Mouse (Mus musculus): ENCODE measurements around the gene Pitpnm1. TPM values are rescaled to one million over a fixed set of nuclear protein-coding genes. Genes with fewer than 3 reads are reported as not detected.
"Not testable (repeated sequence)": the region's sequence is repeated elsewhere in the genome, so short reads cannot be mapped to it uniquely, and the experiment has no call there.

Pitpnm1 gene
- polyA plus RNA-seq (2017; shearing (Covaris generic)) = 100 to 1,000 TPM in 1 of 2 experiments, 10 to 100 TPM in 1; 98.7 to 113 TPM

DNA sequence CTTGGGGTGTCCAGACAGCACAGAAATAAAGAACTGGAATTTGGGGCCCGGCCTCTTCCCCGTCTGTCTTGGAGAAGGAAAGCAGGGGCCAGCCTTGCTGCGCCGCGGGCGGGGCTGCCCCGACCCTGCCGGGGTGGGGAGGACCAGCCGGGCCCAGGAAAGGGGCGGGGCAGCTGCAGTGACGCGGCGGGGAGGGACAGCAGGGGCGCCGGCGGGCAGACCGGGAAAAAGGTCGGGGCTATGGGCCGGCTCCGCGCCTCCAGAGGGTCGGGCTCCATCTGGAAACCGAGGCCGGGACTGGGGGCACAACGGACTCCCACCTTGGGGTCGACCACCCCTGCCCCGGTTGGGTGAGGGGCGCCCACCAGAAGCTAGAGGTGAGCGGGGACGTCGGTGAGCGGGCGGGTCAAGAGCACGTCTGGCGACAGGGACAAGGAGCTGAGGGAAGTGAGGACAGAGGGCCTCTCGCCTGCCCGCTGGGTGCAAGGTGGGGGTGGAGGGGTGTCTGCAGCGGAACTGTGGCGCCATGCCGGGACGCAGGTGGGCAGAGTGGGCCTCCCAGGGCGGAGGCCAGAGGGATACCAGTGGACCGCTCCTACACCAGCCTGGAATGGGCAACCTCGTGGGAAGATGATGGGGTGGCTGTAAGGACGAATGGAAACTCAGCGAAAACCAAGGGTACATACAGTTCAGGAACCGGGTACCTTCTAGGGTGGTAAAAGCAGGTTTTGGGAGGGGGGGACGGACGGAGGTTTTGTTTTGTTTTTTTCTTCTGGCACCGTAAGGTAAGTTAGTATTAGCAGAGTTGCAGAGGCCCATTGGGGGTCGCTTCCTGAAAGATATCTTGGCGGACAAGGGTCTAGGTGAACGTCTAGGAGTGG lies at the start of gene Pitpnm1:
TSS of gene Pitpnm1 (plus strand) at position 162 of the 881 bp plus-strand sequence.
- ATAC-seq = no peak

- ATAC-seq = no peak
Observed at GRCm38 (mm10) chr19:4051016-4051415, 48.8 kb upstream of the Pitpnm1 start.

DNA sequence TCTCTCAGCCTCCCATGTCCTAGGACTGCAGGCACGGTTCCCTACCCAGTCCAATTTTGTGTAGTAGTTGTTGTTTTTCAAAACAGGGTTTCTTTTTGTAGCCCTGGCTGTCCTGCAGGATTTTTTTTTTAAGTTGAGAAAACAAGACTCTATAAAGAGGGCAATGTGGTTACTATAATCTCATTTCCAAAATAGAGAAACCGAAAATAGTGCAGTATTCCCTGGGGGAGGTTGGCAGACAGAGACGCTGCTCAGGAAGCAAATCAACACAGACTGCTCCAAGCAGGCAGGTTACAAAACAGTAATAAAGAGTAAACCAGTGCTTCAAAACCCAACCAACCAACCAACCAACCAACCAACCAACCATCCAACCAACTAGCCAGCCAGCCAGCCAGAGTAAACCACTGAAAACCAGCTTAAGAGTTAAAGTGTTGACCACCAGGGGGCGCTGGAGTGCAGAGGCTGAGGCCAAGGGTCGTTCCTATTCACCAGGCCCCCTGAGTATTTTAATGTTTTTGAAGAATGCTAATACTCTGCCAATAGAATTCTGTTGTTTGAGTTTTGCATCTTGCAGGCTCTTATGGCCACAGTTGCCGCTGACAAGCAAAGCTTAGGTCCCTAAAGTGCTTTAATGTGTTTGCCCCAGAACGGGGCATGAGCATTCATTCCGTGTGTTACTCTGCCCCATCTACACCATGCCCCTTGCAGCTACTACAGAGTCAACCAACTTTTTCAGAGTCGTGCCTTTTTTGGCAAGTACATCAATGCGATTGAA lies 47.9 kb upstream of the Pitpnm1 start:
- ATAC-seq = peak; percentile 74

GRCm38 (mm10) chr19:4052516-4053030 lies 47.2 kb upstream of the Pitpnm1 start:
- ATAC-seq = peak; percentile 60

DNA sequence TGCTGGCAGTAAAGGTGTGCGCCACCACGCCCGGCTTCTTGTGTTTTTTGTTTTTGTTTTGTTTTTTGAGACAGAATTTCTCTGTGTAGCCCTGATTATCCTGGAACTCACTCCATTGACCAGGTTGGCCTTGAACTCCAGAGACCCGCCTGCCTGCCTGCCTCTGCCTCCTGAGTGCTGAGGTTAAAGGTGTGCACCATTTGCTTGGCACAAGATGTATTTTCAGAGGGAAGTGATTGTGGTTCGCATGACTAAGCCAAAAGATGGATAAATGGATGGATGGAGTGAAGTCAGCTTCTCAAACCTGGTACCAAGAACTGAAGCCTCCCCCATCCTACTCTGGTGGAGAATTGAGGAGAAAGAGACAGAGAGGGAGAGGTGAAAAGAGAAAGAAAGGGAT lies 45.2 kb upstream of the Pitpnm1 start:
- ATAC-seq = no peak

DNA sequence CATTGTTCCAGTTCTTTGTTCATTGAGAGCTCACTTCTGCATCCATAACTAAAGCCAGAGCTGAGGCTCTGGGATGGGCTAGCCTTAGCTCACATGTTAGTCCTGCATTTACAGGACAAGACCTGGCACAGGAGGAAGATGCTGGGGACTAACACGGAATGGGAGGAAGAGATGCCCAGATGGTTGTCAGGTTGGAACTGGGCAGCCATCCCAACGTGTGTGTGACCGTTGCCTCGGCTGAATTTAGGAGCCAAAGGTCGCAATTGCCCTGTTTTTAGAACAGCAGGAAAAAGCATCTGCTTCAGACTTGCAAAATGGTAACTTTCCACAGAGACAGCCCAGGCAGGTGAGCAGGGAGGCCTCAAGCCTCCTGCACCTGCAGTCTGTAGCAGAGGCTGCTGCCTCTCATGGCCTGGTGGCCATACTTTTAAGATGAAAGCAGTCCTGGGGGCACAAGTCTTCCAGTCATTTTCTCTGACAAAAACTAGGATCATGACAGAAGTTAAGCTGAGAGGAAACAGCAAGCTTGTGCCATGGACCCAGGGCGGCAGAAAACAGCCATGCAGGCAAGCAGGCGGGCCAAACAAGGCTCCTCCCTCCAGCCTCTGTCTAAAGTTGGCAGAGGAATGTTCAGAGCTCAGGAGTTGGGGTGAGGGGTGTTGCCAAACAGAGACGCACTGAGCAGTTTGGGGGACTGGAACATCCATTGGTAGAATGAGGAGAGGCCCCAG lies 44.4 kb upstream of the Pitpnm1 start:
- ATAC-seq = no peak

GRCm38 (mm10) chr19:4055947-4056693 lies 43.7 kb upstream of the Pitpnm1 start:
- no peak for ATAC-seq

- no peak for ATAC-seq
Observed at GRCm38 (mm10) chr19:4056727-4057126, 43.1 kb upstream of the Pitpnm1 start.

DNA sequence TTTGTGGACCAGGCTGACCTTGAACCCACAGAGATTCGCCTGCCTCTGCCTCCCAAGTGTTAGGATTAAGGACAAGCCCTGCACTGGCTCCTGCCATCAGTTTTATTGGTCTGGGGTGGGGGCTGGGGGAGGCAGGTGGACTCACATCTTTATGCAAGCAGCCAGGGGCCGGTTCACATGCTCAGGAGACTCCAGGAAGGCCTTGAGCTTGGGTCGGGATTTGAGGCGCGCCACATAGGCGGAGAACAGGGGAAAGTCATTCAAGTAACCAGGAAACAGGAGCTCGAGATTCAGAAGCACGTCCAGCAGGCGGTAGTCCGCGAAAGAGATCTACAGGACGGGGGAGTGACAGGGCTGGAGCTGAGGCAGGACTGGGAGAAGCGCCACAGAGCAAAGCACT lies 42.4 kb upstream of the Pitpnm1 start:
- ATAC-seq = no peak

GRCm38 (mm10) chr19:4057962-4058361 lies 41.8 kb upstream of the Pitpnm1 start:
- no peak for ATAC-seq

DNA sequence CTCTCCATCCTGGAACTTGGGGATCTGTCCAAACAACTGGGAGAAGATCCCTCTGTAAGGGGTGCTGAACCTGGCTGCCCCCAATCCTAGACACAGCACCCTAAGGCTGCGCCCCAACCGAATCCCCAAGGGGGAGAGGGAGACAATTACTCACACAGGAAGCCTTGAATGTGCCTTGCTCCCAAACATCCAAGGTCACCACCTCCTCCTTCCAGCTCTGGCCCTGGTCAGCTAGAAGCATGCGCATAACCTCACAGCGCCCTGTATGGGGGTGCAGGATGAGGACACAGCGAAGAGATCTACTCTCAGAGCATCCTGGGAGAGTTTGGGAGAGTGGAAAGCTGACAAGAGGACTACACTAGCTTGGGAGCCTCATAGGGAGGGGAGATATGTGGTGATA lies 41.2 kb upstream of the Pitpnm1 start:
- ATAC-seq = no peak

DNA sequence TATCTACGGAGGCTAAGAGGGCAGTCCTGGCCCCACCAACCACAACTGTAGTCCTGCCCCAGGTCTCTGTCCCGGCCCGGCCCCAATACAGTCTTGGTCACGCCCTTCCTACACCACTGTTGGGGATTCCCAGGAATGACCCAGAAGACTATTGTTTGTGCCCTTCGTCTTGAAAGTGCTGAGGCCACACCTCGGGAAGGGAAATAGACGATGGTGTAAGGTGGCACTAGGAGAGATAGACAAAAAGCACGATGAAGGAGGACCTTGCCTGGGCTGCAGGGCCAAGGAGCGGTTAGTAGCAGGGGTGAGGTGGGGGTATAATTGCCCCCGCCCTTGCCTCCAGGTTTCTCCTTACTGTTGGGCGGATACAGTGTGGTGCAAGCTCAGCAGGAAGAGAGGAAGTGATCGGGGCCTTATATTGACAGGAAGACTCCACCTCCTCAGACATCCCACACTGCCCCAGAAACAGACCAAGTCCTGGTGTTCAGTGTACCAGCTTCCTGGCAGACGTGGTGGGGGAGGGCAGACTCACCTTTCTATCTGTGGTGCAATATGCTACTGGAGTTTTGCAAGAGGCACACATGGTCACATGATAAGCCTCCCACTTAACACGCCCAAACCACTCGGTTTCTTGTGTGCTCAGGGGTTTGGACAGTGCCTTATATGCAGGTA lies 40.6 kb upstream of the Pitpnm1 start, which contains the start of gene Gstp3:
TSS of gene Gstp3 (minus strand) at position 501 of the 672 bp plus-strand sequence.
- peak; percentile 87 for ATAC-seq

DNA sequence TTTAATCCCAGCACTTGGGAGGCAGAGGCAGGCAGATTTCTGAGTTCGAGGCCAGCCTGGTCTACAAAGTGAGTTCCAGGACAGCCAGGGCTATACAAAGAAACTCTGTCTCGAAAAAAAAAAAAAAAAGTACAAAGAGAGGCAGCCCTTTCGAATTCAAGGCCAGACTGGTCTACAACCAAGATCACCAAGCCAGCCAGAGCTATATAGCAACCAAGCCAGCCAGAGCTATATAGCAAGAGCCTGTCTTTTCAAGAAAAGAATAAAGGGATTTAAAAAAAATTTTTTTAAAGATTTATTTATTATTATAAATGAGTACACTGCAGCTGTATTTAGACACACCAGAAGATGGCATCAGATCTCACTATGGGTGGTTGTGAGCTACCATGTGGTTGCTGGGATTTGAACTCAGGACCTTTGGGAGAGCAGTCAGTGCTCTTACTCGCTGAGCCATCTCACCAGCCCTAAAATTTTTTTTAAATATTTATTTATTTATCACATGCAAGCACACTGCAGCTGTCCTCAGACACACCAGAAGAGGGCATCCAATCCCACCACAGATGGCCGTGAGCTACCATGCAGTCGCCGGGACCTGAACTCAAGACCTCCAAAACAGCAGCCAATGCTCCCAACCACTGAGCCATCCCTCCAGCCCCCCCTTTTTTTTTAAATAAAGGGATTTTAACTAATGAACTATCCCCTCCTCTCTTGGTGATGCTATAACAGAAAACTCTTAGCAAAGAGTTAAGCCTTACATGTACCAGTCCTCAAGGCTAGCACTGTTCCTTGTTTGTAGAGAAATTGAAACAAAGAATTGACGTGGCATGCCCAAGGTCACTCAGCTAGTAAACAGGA lies 39.5 kb upstream of the Pitpnm1 start:
- peak; percentile 3 for ATAC-seq

DNA sequence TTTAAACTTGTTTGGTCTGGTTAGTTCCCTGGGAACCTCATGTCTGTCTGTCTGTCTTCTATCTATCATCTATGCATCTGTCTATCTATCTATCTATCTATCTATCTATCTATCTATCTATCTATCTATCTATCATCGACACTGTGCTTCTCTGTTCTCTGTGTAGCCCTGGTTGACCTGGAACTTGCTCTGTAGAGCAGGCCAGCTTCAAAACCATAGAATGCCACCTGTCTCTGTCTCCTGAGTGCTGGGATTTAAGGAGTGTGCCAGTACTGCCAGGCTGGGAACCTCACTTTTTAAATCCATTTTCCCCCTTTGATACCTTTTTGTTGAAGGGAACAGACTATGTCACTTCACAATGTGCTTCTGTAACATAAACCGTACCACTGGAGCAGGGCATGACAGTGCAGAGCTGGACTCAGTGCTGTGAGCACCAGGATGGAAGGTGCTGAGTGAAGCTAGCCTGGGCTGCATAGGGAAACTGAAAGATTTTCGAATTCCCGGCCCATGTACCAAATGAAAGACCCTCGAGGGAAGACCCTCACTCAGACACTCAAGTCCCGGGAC lies 38.8 kb upstream of the Pitpnm1 start:
- ATAC-seq = no peak

DNA sequence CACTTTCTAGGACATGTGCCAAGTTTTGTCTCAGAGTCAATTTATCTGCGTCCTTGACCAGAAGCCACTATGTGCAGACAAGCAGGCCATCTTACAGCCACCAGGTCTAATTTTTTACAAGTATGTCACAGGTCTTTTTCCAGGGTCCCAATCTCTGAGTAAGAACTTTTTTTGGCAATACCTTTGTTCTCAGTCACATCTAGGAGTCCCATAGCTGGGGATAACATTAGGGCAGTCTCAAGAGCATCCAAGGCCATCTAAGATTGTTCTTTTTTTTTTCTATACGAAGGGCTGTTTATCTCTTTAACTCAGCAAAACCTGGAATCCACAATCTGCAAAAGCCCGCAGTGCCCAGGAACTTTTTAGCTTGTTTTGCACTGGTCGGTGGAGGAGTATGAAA lies 36.4 kb upstream of the Pitpnm1 start:
- not testable (repeated sequence) for ATAC-seq

- ATAC-seq = not testable (repeated sequence)
Observed at GRCm38 (mm10) chr19:4064501-4064900, 35.3 kb upstream of the Pitpnm1 start.

DNA sequence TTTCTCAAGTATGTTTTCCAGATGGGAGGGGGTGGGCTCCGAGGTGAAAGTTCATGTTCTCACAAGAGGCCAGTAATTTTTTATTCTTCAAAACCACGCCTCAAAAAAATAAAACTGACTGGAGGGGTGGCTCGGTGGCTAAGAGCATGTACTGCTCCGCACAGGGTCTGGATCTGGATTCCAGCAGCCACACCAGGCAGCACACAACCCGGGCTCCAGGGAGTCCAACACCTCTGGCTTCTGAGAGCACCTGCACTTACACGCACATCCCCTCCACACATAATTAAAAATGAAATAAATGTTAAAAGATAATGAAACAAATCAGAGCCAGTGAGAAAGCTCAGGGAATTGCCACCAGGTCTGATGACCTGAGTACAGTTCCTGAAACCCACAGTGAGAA lies 33.5 kb upstream of the Pitpnm1 start:
- ATAC-seq = peak; percentile 82

DNA sequence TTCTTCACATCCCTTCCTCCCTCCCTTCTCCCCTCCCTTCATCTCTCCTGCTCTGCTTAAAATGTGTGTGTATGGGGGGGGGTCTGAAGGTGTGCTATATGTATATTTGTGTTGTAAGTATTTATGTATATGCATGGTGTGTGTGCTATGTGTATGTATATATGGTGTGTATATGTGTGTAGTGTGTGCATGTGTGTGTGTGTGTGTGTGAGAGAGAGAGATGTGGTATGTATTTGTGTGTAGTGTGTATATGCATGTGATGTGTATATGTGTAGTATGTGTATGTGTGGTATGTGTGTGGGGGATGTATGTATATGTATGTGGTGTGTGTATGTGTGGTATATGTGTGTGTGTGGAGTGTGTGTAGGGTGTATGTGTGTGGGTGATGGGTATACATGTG lies 32.9 kb upstream of the Pitpnm1 start:
- peak; percentile 17 for ATAC-seq

DNA sequence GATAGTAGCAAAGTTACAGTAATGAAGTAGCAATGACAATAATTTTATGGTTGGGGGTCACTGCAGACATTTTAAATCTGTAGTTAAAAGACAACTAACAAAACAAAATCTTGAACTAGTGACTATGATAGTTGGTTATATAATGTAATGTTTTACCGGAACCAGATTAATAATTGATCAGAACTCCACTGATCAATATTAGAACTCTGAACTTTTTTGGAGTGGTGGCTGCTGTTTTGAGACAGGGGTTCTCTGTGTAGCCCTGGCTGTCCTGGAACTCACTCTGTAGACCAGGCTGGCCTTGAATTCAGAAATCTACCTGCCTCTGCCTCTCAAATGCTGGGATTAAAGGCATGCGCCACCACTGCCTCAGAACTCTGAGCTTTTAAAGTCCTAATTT lies 31.6 kb upstream of the Pitpnm1 start:
- ATAC-seq = not testable (repeated sequence)
